Mouse (Mus musculus) stomach, postnatal 0 days (tissue): ENCODE data around the gene Rtl10. TPM values are rescaled to one million over a fixed set of nuclear protein-coding genes. Genes with fewer than 3 reads are reported as not detected.

Experiments used
- ATAC-seq: fragments of 200-750 bp; cut with Nextera tagmentation; 2 replicates; pipeline ENCODE4 v1.8.0; 2017; ENCODE audit not compliant: low FRiP score, low TSS enrichment
- DNase-seq: peaks from one replicate; pipeline ENCODE4 v3.0.0-alpha.2; 2016; ENCODE audit warnings: low spot score
- H3K27ac ChIP-seq: fragments of 300-500 bp; sonication (generic); replicated peaks from 2 replicates; pipeline ENCODE4 v1.5.1; 2014; ENCODE audit warnings: mild to moderate bottlenecking, control low read depth
- H3K27me3 ChIP-seq: fragments of 300-500 bp; sonication (generic); 2 replicates; pipeline ENCODE4 v1.6.1; 2014; ENCODE audit warnings: low read length; ENCODE audit not compliant: control insufficient read depth, insufficient read depth
- H3K36me3 ChIP-seq: fragments of 300-500 bp; sonication (generic); 2 replicates; pipeline ENCODE4 v1.6.1; 2014; ENCODE audit warnings: low read length, mixed read lengths; ENCODE audit not compliant: control insufficient read depth, insufficient read depth
- H3K4me1 ChIP-seq: fragments of 300-500 bp; sonication (generic); replicated peaks from 2 replicates; pipeline ENCODE4 v1.6.1; 2014; ENCODE audit warnings: antibody characterized with exemption; ENCODE audit not compliant: control insufficient read depth, insufficient read depth
- H3K4me2 ChIP-seq: fragments of 300-500 bp; sonication (generic); replicated peaks from 2 replicates; pipeline ENCODE4 v1.6.1; 2014; ENCODE audit warnings: low read depth, mild to moderate bottlenecking, control low read depth, moderate library complexity
- H3K4me3 ChIP-seq: fragments of 300-500 bp; sonication (generic); 2 replicates; pipeline ENCODE4 v1.5.1; 2014; ENCODE audit warnings: low read depth, low read length, control low read depth
- H3K9ac ChIP-seq: fragments of 300-500 bp; sonication (generic); 2 replicates; pipeline ENCODE4 v1.6.1; 2014; ENCODE audit warnings: mild to moderate bottlenecking, low read length, control low read depth, mixed read lengths
- H3K9me3 ChIP-seq: fragments of 300-500 bp; sonication (generic); 2 replicates; pipeline ENCODE4 v1.6.1; 2016; ENCODE audit warnings: low read length; ENCODE audit not compliant: control insufficient read depth
- CTCF ChIP-seq: IDR thresholded peaks from 2 replicates; pipeline ENCODE4 v1.5.1; 2016; ENCODE audit warnings: antibody characterized with exemption, low read depth, mild to moderate bottlenecking, moderate library complexity
- EP300 ChIP-seq: optimal IDR thresholded peaks from 2 replicates; pipeline ENCODE3; 2016; ENCODE audit warnings: antibody characterized with exemption
- WGBS: fragments of 180-500 bp; shearing (Covaris S2); extraction: QIAGEN DNeasy Blood & Tissue Kit; methylation state at CpG from one replicate; pipeline ENCODE4 v1.1.7; 2014; 5-methylcytosine and 5-hydroxymethylcytosine counted together
- polyA plus RNA-seq: library from polyadenylated mRNA; unstranded; fragments of >200 nt; fragmentation: Nextera tagmentation; extraction: Ambion mirVana; gene quantifications from 2 replicates; pipeline ENCODE4 v1.2.1, GENCODE M21; 2015

Rtl10 gene
- polyA plus RNA-seq, 1 experiment from 2014 or later = 0.74 TPM

DNA sequence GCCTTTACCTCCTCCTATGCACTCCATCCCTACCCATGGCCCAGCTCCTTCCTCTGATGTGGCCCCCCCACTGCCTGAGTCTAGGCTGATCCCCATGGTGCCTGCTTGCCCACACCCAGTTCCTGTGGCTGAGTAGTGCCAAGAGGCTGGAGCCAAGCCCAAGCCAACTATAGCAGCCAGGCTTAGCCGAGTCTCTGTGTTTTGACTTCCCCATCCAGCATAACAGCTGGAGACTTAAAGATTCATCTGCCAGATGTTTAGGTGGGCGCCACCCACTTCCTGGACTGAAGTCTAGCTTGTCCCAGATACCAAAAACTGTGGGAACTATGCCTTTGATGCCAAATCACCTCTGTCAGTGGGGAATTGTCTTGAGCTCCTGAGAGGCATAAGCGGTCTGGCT is 34.4 kb upstream of the Rtl10 start:
- ATAC-seq = no peak
- H3K36me3 ChIP-seq = peaks cover 3% of the 10 kb centered on the region; the same call in 1 of the 2 replicates
- no peak for TF ChIP-seq CTCF
- TF ChIP-seq EP300 = no peak

DNA sequence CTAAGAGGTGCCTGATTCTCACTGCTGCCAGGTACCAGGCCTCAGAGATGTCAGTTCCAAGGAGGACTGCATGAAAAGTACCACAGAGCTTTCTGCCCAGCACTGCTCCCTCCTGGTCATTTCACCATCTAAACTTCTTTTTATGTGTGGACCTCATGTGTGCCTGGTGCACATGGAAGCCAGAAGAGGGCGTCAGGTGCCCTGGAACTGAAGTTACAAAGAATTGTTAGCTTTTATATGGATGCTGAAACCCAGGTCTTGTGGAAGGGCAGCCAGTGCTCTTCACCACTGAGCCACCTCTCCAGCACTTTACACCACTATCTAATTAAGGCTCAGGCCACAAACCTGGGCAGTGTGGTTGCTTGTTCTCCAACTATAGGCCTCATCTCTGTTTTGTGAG is 27.9 kb upstream of the Rtl10 start:
- 33% methylated on average over 1 of the region's 1 CpGs for WGBS
- DNase-seq = no peak

More for the DNA sequence above, 34.4 kb upstream of the Rtl10 start:
- no peak overlapping the region for H3K4me2 ChIP-seq
- no peaks in the 10 kb centered on the region for H3K27me3 ChIP-seq
- DNase-seq = no peak
- no peaks in the 10 kb centered on the region; the same call in none of the 2 replicates for H3K4me1 ChIP-seq
- WGBS = 57% methylated on average over 3 of the region's 3 CpGs
- H3K27ac ChIP-seq = no peak overlapping the region
- H3K9me3 ChIP-seq = no peaks in the 10 kb centered on the region
- H3K9ac ChIP-seq = no peak overlapping the region
- no peak overlapping the region for H3K4me3 ChIP-seq

DNA sequence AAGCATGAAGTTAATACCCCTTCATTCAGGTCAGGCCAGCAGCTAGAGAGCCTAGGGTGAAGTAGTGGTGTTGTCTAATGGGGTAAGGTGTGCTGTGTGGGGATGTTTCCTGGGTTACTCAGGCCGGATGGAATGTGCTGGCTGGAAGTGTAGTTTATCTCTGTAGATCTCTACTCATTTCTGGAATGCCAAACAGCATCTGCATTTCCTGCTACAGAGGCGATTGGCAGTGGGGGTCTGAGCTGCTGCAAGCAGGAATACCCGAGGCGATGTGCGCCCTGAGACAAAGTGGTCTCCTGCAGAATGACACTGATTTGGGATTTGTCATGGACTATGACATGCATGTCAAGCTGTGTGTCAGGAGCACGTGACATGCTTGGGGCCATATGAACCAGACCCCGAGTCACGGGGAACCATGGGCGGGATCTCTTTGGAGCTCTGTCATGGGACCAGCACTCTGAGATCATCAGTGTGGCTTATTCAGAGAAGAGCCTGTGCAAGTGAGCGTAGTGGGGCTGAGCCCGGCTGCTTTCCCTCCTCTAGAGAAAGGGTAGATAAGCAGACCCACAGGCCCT is 27.2 kb upstream of the Rtl10 start:
- Histone ChIP-seq H3K4me3 (no peak overlapping the region), H3K9me3 (no peaks in the 10 kb centered on the region), H3K4me2 (no peak overlapping the region), H3K9ac (no peak overlapping the region), H3K27me3 (no peaks in the 10 kb centered on the region), H3K27ac (no peak overlapping the region), H3K36me3 (no peaks in the 10 kb centered on the region), H3K4me1 (no peaks in the 10 kb centered on the region)
- TF ChIP-seq CTCF (no peak), EP300 (no peak)
- DNase-seq (no peak), ATAC-seq (no peak)
- WGBS = 72% methylated on average over 11 of the region's 11 CpGs

More for the DNA sequence above, 27.9 kb upstream of the Rtl10 start:
- no peaks in the 10 kb centered on the region for H3K27me3 ChIP-seq
- H3K4me1 ChIP-seq = no peaks in the 10 kb centered on the region
- TF ChIP-seq CTCF (peak; percentile 53), EP300 (no peak)
- H3K9ac ChIP-seq = no peak overlapping the region
- ATAC-seq = no peak
- H3K36me3 ChIP-seq = no peaks in the 10 kb centered on the region
- no peak overlapping the region for H3K4me2 ChIP-seq
- no peaks in the 10 kb centered on the region for H3K9me3 ChIP-seq
- H3K27ac ChIP-seq = no peak overlapping the region
- H3K4me3 ChIP-seq = no peak overlapping the region

DNA sequence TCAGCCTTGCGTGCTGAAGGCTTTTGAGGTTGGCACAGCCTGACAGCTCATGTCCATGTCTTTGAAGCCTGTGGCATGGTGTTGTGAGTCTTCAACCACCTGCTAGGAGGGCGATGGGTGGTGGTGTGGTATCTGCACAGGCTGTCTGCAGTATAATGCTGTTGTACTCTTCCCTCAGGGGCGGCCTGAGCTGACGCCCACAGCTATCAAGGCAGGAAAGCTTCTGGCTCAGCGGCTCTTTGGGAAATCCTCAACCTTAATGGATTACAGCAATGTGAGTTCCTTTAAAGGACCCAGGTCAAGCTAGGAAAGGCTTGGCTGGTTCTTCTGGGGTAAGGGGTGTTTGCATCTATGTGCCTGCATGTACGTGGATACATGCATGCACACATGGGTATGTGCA is 26.7 kb upstream of the Rtl10 start:
- Histone ChIP-seq H3K4me1 (no peaks in the 10 kb centered on the region), H3K9ac (no peak overlapping the region), H3K27ac (no peak overlapping the region), H3K36me3 (no peaks in the 10 kb centered on the region), H3K27me3 (no peaks in the 10 kb centered on the region), H3K4me3 (no peak overlapping the region), H3K9me3 (no peaks in the 10 kb centered on the region), H3K4me2 (no peak overlapping the region)
- WGBS = 87% methylated on average over 6 of the region's 6 CpGs
- ATAC-seq (no peak), DNase-seq (no peak)
- TF ChIP-seq EP300 (no peak), CTCF (no peak)

DNA sequence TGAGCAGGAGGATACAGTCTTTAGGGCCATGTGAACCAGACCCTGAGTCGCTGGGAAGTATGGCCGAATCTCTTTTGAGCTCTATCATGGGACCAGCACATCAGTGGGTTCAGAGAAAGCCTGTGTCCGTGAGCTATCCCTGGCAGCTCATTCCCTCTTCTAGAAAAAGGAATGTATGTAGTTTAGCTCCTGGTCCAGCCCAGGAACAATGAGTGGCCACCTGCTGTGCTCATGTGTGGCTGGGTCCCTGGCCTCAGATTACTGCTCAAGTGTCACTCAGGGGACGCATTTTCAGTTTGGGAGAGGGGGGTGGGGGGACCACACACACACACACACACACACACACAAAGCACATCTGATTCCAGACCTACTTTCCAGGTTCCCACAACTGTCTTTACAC is 26.3 kb upstream of the Rtl10 start:
- Histone ChIP-seq H3K36me3 (no peaks in the 10 kb centered on the region), H3K4me3 (no peak overlapping the region), H3K27ac (no peak overlapping the region), H3K4me1 (no peaks in the 10 kb centered on the region), H3K27me3 (no peaks in the 10 kb centered on the region), H3K9ac (no peak overlapping the region), H3K4me2 (no peak overlapping the region), H3K9me3 (no peaks in the 10 kb centered on the region)
- TF ChIP-seq EP300 (no peak), CTCF (no peak)
- ATAC-seq = no peak
- 81% methylated on average over 4 of the region's 4 CpGs for WGBS
- no peak for DNase-seq

DNA sequence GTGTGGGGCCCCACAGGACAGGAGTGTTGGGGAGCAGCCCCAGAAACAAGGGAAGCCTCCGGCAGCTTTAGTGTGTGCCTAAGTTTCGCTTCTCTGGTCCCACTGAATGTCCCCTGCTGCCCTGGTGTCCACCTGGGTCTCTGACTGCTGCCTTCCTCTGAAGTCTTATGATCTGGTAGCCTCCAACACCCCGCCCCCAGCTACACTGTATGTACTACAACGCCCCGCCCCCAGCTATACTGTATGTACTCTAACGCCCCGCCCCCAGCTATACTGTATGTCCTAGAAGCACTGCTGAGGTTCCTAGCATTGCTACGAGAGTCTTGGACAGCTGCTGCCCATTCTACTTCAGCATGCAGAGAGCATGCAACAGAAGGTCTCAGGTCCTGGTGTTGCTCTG is 25.7 kb upstream of the Rtl10 start:
- Histone ChIP-seq H3K36me3 (no peaks in the 10 kb centered on the region; the same call in 1 of the 2 replicates), H3K4me2 (no peak overlapping the region), H3K4me3 (no peak overlapping the region), H3K9ac (no peak overlapping the region), H3K27me3 (no peaks in the 10 kb centered on the region), H3K9me3 (no peaks in the 10 kb centered on the region), H3K4me1 (no peaks in the 10 kb centered on the region), H3K27ac (no peak overlapping the region)
- DNase-seq (peak; percentile 28), ATAC-seq (no peak)
- 81% methylated on average over 8 of the region's 8 CpGs for WGBS
- TF ChIP-seq CTCF = no peak
- TF ChIP-seq EP300 = no peak
